Mouse (Mus musculus): ENCODE data around the gene Cep295nl. TPM values are rescaled to one million over a fixed set of nuclear protein-coding genes. Genes with fewer than 3 reads are reported as not detected.

Gene Cep295nl
- polyA plus RNA-seq, 1 experiment from 2014 or later, result 0.20 TPM

DNA sequence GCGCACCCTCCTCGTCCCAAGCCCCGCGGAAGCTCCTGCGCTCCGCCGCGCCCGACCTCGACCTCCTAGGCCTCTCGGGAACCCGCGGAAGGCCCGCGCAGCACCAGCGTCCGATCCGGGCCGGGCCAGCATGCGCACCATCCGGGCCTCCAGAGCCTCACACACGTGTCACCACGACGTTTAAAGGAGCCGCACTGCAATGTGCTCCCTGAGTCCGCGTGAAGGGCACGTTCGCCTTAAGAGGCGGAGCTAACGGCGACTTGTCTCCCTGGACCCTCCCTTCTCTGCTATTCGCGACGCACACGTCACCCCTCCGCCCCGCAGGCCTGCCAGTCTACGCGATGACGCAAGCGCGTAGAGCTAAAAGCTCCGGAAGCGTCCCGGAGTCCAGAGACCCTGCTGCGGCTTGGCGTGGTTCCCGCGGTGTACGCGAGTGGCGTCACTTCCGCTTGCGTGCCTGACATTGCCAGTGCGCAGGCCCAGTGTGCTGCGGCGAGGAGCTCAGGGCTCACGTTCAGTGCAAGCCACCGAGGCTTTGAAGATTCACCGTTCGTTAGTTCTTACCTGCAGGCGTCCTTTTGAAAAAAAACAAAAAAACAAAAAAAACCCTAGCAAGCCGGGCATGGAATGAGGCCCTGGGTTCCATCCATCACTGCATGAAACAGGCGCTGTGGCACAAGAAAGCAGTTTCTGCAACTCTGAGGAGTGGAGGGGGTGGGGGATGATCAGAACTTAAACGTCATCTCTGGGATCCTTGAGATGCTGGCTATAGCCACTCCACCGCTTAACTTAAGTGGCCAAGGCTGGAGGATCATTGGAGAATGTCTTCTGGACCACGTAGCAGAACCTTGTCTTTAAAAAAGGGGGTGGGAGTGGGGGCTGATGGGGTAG, 52.1 kb downstream of the Cep295nl start, which contains the start of gene Usp36:
Gene Usp36, minus strand, starts transcription at position 246 of the 891 bp plus-strand sequence.
- Histone ChIP-seq H3K36me3 (peaks cover 18% of the 10 kb centered on the region), H3K9ac (peak within 1 kb of the TSS; percentile 96), H3K27ac (peak within 1 kb of the TSS; percentile 88), H3K4me2 (peak within 1 kb of the TSS; percentile 87), H3K4me1 (replicated peaks) (peaks cover 24% of the 10 kb centered on the region), H3K27me3 (no peaks in the 10 kb centered on the region), H3K4me3 (peak within 1 kb of the TSS; percentile 97), H3K9me3 (replicated peaks) (no peaks in the 10 kb centered on the region)
- ATAC-seq (replicated peaks; ENCODE audit: insufficient number of reproducible peaks, insufficient read depth, low FRiP score, low read depth), result peak; percentile 99
- WGBS, result 1% methylated on average over 68 of the region's 68 CpGs

DNA sequence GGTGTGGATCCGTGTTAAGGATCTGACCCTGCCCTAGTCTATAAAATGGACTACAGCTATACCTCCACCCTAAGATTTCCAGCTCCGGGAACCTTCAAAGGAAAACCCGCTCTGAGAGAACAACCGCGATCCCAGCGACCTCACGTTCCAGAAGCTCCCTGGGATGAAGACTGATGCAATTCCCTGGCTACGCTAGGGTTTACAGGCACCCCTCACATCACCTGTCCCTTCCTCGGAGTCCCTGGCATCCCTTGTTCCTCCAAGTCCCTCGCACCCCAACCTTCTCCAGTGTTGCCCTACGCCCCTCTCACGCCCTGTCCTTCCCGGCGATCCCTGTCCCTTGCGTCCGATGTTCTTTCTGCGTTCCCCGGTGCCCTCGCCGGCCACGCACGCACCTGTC, 52.7 kb downstream of the Cep295nl start:
- no peaks in the 10 kb centered on the region for H3K27me3 ChIP-seq
- peak overlapping the region; percentile 87 for H3K4me2 ChIP-seq
- H3K9ac ChIP-seq, result peak overlapping the region; percentile 96
- WGBS, result under 1% methylated on average over 22 of the region's 22 CpGs
- H3K4me1 ChIP-seq (replicated peaks), result peaks cover 24% of the 10 kb centered on the region
- H3K4me3 ChIP-seq, result peak overlapping the region; percentile 97
- H3K27ac ChIP-seq, result peak overlapping the region; percentile 88
- H3K9me3 ChIP-seq (replicated peaks), result no peaks in the 10 kb centered on the region
- ATAC-seq (replicated peaks; ENCODE audit: insufficient number of reproducible peaks, insufficient read depth, low FRiP score, low read depth), result no peak; the same call in 1 of the 2 replicates
- H3K36me3 ChIP-seq, result peaks cover 25% of the 10 kb centered on the region

DNA sequence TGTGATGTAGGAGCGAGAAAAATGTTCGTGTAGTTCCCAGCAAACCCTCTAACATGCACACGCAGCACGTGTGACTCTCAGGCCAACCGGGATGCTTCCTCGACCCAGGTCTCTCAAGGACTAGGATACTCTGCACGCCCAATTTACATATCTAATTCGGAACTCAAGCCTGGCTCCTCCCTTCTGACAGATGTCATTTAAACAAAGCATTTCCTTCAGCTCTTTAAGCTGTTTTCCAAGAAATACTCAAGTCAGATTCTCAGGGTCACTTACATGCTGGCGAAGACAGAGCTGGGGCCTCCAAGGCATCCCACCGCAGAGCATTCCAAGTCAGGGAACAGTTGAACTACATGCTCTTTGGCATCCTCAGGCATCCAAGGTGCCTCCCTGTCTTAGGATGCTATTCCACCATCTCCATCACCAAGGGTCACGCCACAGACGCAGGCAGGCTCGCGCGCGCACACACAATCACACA, 53.2 kb downstream of the Cep295nl start:
- Histone ChIP-seq H3K4me3 (peak overlapping the region; percentile 97), H3K36me3 (peaks cover 30% of the 10 kb centered on the region), H3K9me3 (replicated peaks) (no peaks in the 10 kb centered on the region), H3K27me3 (no peaks in the 10 kb centered on the region), H3K4me1 (replicated peaks) (peaks cover 24% of the 10 kb centered on the region), H3K9ac (peak overlapping the region; percentile 96), H3K27ac (peak overlapping the region; percentile 88), H3K4me2 (peak overlapping the region; percentile 87)
- ATAC-seq (replicated peaks; ENCODE audit: insufficient number of reproducible peaks, insufficient read depth, low FRiP score, low read depth), result no peak
- 1% methylated on average over 16 of the region's 16 CpGs for WGBS

DNA sequence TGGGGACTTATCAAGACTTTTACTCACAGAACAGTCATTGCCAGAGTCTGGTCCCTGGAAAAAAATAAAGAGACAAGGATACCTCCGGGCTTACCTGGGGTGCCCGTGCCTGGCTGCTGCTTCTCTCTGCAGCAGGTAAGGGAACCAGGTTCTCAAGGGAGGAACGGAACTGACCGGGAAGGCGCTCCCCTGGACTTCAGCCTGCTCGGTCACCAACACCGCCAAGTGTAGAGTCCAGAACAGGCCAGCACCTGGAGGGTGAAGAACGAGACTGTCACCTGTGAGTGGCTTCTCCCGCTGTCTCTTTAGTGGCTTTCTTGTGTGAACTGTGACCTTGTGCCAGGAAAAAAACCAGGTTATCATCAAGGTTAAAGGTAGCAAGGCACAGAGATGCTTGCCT, 54.7 kb downstream of the Cep295nl start:
- Histone ChIP-seq H3K9me3 (replicated peaks) (no peaks in the 10 kb centered on the region), H3K9ac (no peak overlapping the region), H3K4me3 (no peak overlapping the region), H3K36me3 (peaks cover 44% of the 10 kb centered on the region), H3K4me2 (no peak overlapping the region), H3K27ac (no peak overlapping the region), H3K27me3 (no peaks in the 10 kb centered on the region), H3K4me1 (replicated peaks) (peaks cover 24% of the 10 kb centered on the region)
- no peak for ATAC-seq (replicated peaks; ENCODE audit: insufficient number of reproducible peaks, insufficient read depth, low FRiP score, low read depth)
- WGBS, result 92% methylated on average over 9 of the region's 9 CpGs

DNA sequence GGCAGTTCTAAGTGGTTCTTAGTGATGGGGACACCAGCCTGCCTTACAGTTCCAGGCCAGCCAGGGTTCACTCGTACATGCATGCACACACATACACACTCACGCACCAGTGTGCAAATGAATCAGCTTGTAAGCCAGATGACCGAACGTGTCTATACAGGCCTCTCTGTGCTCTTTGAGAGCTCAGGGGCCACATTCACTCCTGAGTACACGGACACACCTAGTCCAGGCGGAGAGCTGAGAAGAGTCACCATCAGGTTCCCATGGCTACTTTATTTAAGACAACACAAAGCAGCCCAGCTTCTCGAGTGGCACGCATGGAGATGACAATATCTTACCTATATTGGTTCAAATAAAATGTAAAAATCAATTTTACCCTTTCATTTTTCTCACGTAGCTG, 55.9 kb downstream of the Cep295nl start:
- Histone ChIP-seq H3K36me3 (peaks cover 55% of the 10 kb centered on the region), H3K9ac (no peak overlapping the region), H3K9me3 (replicated peaks) (no peaks in the 10 kb centered on the region), H3K4me1 (replicated peaks) (peaks cover 24% of the 10 kb centered on the region), H3K4me2 (no peak overlapping the region), H3K4me3 (no peak overlapping the region), H3K27ac (no peak overlapping the region), H3K27me3 (no peaks in the 10 kb centered on the region)
- 88% methylated on average over 9 of the region's 9 CpGs for WGBS
- ATAC-seq (replicated peaks; ENCODE audit: insufficient number of reproducible peaks, insufficient read depth, low FRiP score, low read depth), result no peak

DNA sequence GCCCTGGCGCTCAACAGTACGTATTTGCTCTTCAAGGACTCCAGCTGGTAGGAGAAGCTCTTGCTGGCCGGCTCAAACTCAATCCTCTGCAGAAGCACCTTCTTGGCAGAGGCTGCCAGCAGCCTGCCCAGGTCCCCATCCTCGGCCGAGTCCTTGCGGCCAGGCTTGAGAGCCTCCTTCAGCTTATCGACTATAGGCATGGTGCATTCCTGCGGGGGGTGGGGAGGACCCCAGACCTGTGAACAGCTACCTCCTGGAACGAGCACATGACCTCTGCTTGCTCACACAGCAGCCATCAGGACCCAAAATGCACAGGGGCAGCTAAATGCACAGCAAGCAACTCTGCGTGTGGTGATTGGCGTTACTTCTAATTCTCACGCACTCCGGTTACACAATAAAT, 56.5 kb downstream of the Cep295nl start:
- peaks cover 21% of the 10 kb centered on the region for H3K4me1 ChIP-seq (replicated peaks)
- H3K9ac ChIP-seq, result no peak overlapping the region
- 82% methylated on average over 13 of the region's 13 CpGs for WGBS
- ATAC-seq (replicated peaks; ENCODE audit: insufficient number of reproducible peaks, insufficient read depth, low FRiP score, low read depth), result no peak
- no peaks in the 10 kb centered on the region for H3K9me3 ChIP-seq (replicated peaks)
- no peak overlapping the region for H3K4me3 ChIP-seq
- no peaks in the 10 kb centered on the region for H3K27me3 ChIP-seq
- 0 out of 2 replicates have a peak overlapping the region, but pooled peaks have one; percentile 20 for H3K27ac ChIP-seq
- H3K36me3 ChIP-seq, result peaks cover 55% of the 10 kb centered on the region
- H3K4me2 ChIP-seq, result no peak overlapping the region

Other genes with a start within 250 kb of the Cep295nl start
- 0.06 and 0.15 TPM in 2 replicates for gene Dnah17, start 211.9 kb downstream of the Cep295nl start, polyA plus RNA-seq (2015; fragmentation: Nextera tagmentation; extraction: Ambion mirVana)
- 18.0 and 24.4 TPM in 2 replicates for gene Cyth1, start 93.9 kb downstream of the Cep295nl start, polyA plus RNA-seq (2015; fragmentation: Nextera tagmentation; extraction: Ambion mirVana)
- gene Usp36, start 52.3 kb downstream of the Cep295nl start, polyA plus RNA-seq (2015; fragmentation: Nextera tagmentation; extraction: Ambion mirVana), result 11.6 and 16.7 TPM in 2 replicates
- gene Timp2, start 13.2 kb upstream of the Cep295nl start, polyA plus RNA-seq (2015; fragmentation: Nextera tagmentation; extraction: Ambion mirVana), result 67.1 and 85.2 TPM in 2 replicates
- 9.6 and 20.7 TPM in 2 replicates for gene Lgals3bp, start 59.6 kb upstream of the Cep295nl start, polyA plus RNA-seq (2015; fragmentation: Nextera tagmentation; extraction: Ambion mirVana)
- gene Cant1, start 76.6 kb upstream of the Cep295nl start, polyA plus RNA-seq (2015; fragmentation: Nextera tagmentation; extraction: Ambion mirVana), result 17.2 and 24.3 TPM in 2 replicates
- gene C1qtnf1, start 85.7 kb upstream of the Cep295nl start, polyA plus RNA-seq (2015; fragmentation: Nextera tagmentation; extraction: Ambion mirVana), result 7.9 and 10.1 TPM in 2 replicates
- gene Engase, start 134.3 kb upstream of the Cep295nl start, polyA plus RNA-seq (2015; fragmentation: Nextera tagmentation; extraction: Ambion mirVana), result 4.1 and 5.0 TPM in 2 replicates